Mouse (Mus musculus) hindbrain, embryonic 15.5 days (tissue): ENCODE measurements at regions not wholly inside any gene's neighbourhood (a gene's known extent, or its start where the extent isn't known, plus 50 kb on each side); places are given as distances from the start of the nearest gene placed in this dataset.

Source experiments
- ATAC-seq: fragments of 200-750 bp; cut with Nextera tagmentation; 2 replicates; pipeline ENCODE4 v1.8.0; 2017; ENCODE audit warnings: low read depth, moderate number of reproducible peaks, moderate TSS enrichment; ENCODE audit not compliant: low FRiP score
- H3K27ac ChIP-seq: fragments of 300-500 bp; sonication (generic); replicated peaks from 2 replicates; pipeline ENCODE4 v1.5.1; 2015; ENCODE audit warnings: mild to moderate bottlenecking, inconsistent platforms
- H3K27me3 ChIP-seq: fragments of 300-500 bp; sonication (generic); 2 replicates; pipeline ENCODE4 v1.6.1; 2015; ENCODE audit warnings: control low read depth, inconsistent platforms
- H3K36me3 ChIP-seq: fragments of 300-500 bp; sonication (generic); 2 replicates; pipeline ENCODE4 v1.6.1; 2015; ENCODE audit warnings: control low read depth, inconsistent platforms
- H3K4me1 ChIP-seq: fragments of 300-500 bp; sonication (generic); replicated peaks from 2 replicates; pipeline ENCODE4 v1.6.1; 2015; ENCODE audit warnings: control low read depth, inconsistent platforms
- H3K4me2 ChIP-seq: fragments of 300-500 bp; sonication (generic); 2 replicates; pipeline ENCODE4 v1.6.1; 2015; ENCODE audit warnings: moderate library complexity, mild to moderate bottlenecking, inconsistent platforms
- H3K4me3 ChIP-seq: fragments of 300-500 bp; sonication (generic); 2 replicates; pipeline ENCODE4 v1.5.1; 2015; ENCODE audit warnings: mild to moderate bottlenecking, inconsistent platforms
- H3K9ac ChIP-seq: fragments of 300-500 bp; sonication (generic); 2 replicates; pipeline ENCODE4 v1.6.1; 2015; ENCODE audit warnings: inconsistent platforms
- H3K9me3 ChIP-seq: fragments of 300-500 bp; sonication (generic); 2 replicates; pipeline ENCODE4 v1.6.1; 2016; ENCODE audit warnings: control low read depth, inconsistent platforms
- WGBS: fragments of 180-500 bp; shearing (Covaris S2); methylation state at CpG from one replicate; pipeline ENCODE4 v1.1.7; 2015; 5-methylcytosine and 5-hydroxymethylcytosine counted together

- Histone ChIP-seq H3K36me3 (no peaks in the 10 kb centered on the region), H3K4me2 (no peak overlapping the region), H3K9me3 (no peaks in the 10 kb centered on the region), H3K27me3 (no peaks in the 10 kb centered on the region), H3K4me1 (no peaks in the 10 kb centered on the region), H3K4me3 (no peak overlapping the region), H3K27ac (no peak overlapping the region), H3K9ac (no peak overlapping the region)
- ATAC-seq = no peak
Measured at GRCm38 (mm10) chr3:83416536-83416935, 288.8 kb downstream of the Dchs2 start.

DNA sequence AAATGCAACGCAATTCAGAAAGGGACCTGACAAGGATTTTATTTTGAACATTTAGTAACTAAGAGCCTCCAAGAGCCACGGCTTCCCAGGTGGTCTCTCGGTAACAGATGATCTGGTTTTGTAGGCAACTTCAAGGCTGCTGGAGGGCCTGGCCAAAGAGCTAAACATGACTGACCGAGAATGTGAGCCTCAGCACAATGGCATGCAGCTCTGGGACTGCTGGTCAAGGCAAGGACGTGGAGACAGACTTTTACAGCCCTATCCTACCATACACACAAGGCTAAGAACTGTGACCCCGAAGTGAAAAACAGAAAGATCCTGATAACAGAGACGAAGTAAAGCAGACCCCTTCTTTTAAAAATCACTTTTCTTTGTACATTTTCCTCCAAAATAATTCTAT is 296.5 kb downstream of the Dchs2 start:
- Histone ChIP-seq H3K9me3 (no peaks in the 10 kb centered on the region), H3K4me3 (no peak overlapping the region), H3K4me2 (no peak overlapping the region), H3K36me3 (no peaks in the 10 kb centered on the region), H3K4me1 (no peaks in the 10 kb centered on the region), H3K27ac (no peak overlapping the region), H3K9ac (no peak overlapping the region), H3K27me3 (no peaks in the 10 kb centered on the region)
- ATAC-seq = no peak
- whole genome bisulfite sequencing = 71% methylated on average over 7 of the region's 7 CpGs

DNA sequence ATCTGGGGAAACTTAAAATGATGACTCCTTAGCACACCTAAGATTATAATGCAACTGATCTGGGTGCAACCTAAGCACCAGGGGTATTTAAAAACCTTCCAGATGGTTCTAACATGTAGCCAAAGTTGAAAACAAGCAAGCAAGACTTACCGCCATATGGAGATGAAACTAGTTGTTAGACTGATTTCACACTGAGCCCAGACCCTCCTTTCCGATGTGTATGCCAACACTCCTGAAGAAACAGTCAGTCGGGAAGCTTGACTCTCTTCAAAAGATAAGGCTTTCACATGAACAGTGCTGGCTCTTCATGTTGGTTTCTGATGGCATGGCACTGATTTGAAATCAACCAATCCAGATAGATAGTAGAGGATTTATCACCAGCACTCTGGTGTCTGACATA is 301.6 kb downstream of the Dchs2 start:
- no peaks in the 10 kb centered on the region for H3K4me1 ChIP-seq
- no peak overlapping the region for H3K27ac ChIP-seq
- 88% methylated on average over 3 of the region's 3 CpGs for WGBS
- H3K4me2 ChIP-seq = no peak overlapping the region
- no peaks in the 10 kb centered on the region for H3K36me3 ChIP-seq
- no peaks in the 10 kb centered on the region for H3K9me3 ChIP-seq
- no peak overlapping the region for H3K4me3 ChIP-seq
- ATAC-seq = no peak
- H3K9ac ChIP-seq = no peak overlapping the region
- H3K27me3 ChIP-seq = no peaks in the 10 kb centered on the region

DNA sequence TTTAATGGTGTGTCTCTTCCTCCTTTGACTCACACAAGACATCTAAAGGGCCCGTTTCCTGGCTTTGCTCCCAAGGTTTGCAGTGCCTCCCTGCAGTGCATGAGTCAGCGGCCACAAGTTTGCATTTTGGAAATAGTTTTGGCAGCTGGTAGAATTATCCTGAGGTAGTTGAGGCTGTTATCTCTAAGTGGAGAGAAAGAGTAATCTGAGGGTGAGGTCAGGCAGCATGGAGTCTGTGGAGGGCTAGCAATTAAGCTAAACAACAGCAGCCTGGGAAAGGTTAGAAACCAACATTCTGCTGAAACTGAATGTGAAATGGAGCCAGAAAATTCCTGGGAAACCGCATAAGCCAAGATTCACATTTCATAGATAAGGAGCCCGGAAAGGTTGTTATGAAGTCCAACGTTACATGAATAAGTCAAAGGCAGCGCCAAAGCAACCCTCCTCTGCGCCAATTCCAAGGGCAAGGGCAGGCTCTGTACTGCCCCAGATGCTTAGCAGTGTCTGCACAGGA is 318.5 kb downstream of the Dchs2 start:
- WGBS = 83% methylated on average over 7 of the region's 7 CpGs
- H3K36me3 ChIP-seq = no peaks in the 10 kb centered on the region

DNA sequence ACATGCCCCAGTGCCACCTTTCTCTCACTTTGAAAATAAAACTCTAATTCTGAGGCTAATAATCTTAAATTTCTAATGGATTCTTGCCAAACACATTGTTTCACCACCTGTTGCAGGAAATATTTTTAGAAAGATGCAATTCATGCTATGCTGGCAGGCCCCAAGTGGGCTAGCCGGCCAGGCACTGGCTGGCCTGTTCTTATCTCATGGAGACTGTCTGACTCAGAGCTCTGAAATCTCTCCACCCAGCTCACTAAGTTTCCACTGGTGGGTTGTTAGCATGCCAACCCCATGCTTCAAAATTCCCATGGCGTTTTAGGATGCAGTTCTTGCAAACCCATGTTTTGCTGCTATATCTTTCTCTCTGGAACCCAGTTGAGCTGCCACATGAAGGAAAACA is 315.5 kb upstream of the Sfrp2 start:
- Histone ChIP-seq H3K27me3 (no peaks in the 10 kb centered on the region), H3K9ac (no peak overlapping the region), H3K27ac (no peak overlapping the region), H3K4me1 (no peaks in the 10 kb centered on the region), H3K36me3 (no peaks in the 10 kb centered on the region), H3K4me3 (no peak overlapping the region), H3K4me2 (no peak overlapping the region), H3K9me3 (no peaks in the 10 kb centered on the region)
- 83% methylated on average over 2 of the region's 2 CpGs for whole genome bisulfite sequencing
- ATAC-seq = no peak

More for the DNA sequence above, 318.5 kb downstream of the Dchs2 start:
- no peak overlapping the region for H3K9ac ChIP-seq
- no peak overlapping the region for H3K4me2 ChIP-seq
- no peak overlapping the region for H3K4me3 ChIP-seq
- H3K9me3 ChIP-seq = no peaks in the 10 kb centered on the region
- H3K27ac ChIP-seq = no peak overlapping the region
- ATAC-seq = no peak
- H3K27me3 ChIP-seq = no peaks in the 10 kb centered on the region
- H3K4me1 ChIP-seq = no peaks in the 10 kb centered on the region

DNA sequence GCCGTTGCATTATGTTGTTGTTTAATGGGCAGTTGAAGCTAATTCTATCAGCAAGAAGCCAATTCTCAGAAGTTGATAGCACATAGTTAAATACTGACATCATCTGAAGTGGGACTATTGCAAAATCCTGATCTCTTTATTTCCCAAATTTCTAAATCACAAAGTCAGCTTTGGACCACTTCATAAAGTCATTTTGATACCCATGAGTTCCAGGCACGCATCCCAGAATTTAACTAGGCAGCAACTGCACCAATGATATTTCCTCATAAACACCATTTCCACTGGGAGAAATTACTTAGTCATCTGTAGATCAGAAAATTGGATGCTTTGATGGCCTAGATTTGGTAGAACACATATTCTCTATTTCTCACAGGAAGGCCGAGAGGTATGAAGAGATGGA is 314.8 kb upstream of the Sfrp2 start:
- no peak overlapping the region for H3K27ac ChIP-seq
- H3K9ac ChIP-seq = no peak overlapping the region
- no peak overlapping the region for H3K4me3 ChIP-seq
- H3K9me3 ChIP-seq = no peaks in the 10 kb centered on the region
- no peak overlapping the region for H3K4me2 ChIP-seq
- H3K36me3 ChIP-seq = no peaks in the 10 kb centered on the region
- no peaks in the 10 kb centered on the region for H3K4me1 ChIP-seq
- no peaks in the 10 kb centered on the region for H3K27me3 ChIP-seq
- no peak for ATAC-seq
- 82% methylated on average over 3 of the region's 3 CpGs for WGBS

- no peak overlapping the region for H3K9ac ChIP-seq
- no peak overlapping the region for H3K27ac ChIP-seq
- no peak overlapping the region for H3K4me2 ChIP-seq
- no peaks in the 10 kb centered on the region for H3K4me1 ChIP-seq
- 63% methylated on average over 2 of the region's 2 CpGs for WGBS
- H3K9me3 ChIP-seq = no peaks in the 10 kb centered on the region
- no peaks in the 10 kb centered on the region for H3K27me3 ChIP-seq
- no peaks in the 10 kb centered on the region for H3K36me3 ChIP-seq
- no peak for ATAC-seq
- H3K4me3 ChIP-seq = no peak overlapping the region
Measured at GRCm38 (mm10) chr3:83453462-83453861, 312.7 kb upstream of the Sfrp2 start.

- no peaks in the 10 kb centered on the region for H3K9me3 ChIP-seq
Measured at GRCm38 (mm10) chr3:83458450-83458849, 307.7 kb upstream of the Sfrp2 start.

DNA sequence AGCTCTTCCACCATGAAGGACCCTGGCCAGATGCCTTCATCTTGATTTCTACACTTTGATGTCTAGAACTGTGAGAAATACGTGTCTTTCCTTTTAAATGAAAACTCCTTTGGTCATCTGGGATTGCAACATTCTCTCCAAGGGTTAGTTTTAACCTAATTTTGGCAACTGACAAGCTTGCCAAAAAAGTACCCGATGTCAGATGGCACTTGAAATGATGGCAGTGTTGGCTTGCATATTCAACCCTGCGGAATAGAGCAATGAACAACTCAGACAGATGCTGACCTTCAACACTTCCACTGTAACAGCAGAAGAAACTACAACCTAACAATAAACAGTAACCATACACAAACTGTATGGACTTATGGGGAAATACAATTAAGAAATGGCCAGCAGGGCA is 286.9 kb upstream of the Sfrp2 start:
- Histone ChIP-seq H3K9ac (no peak overlapping the region), H3K9me3 (no peaks in the 10 kb centered on the region), H3K36me3 (no peaks in the 10 kb centered on the region), H3K4me1 (no peaks in the 10 kb centered on the region), H3K4me3 (no peak overlapping the region), H3K27me3 (no peaks in the 10 kb centered on the region), H3K27ac (no peak overlapping the region), H3K4me2 (no peak overlapping the region)
- WGBS = 91% methylated on average over 3 of the region's 3 CpGs
- ATAC-seq = no peak

More at GRCm38 (mm10) chr3:83458450-83458849, 307.7 kb upstream of the Sfrp2 start:
- 74% methylated on average over 1 of the region's 1 CpGs for WGBS
- no peak overlapping the region for H3K4me3 ChIP-seq
- no peak overlapping the region for H3K27ac ChIP-seq
- H3K4me1 ChIP-seq = no peaks in the 10 kb centered on the region
- ATAC-seq = no peak
- H3K36me3 ChIP-seq = no peaks in the 10 kb centered on the region
- H3K27me3 ChIP-seq = no peaks in the 10 kb centered on the region
- no peak overlapping the region for H3K4me2 ChIP-seq
- H3K9ac ChIP-seq = no peak overlapping the region

DNA sequence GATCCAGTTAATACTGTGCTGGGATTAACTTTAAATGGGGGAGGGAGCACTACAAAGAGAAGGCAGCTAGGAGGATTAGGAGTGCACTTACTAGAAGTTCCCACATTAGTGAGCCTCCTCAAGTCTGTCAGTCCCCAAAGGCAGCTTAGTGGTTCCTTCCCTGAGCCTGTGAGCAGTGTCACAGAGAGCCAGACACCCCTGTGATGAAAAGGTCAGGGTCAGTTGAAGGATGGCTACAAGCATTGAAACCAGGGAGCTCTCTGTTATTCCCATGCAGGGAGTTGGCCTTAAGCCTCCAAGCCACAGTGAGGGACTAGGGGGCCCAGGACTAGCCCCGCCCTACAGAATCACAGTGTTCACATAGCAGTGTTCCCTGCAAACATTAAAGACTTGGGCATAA is 285.9 kb upstream of the Sfrp2 start:
- Histone ChIP-seq H3K4me2 (no peak overlapping the region), H3K4me1 (no peaks in the 10 kb centered on the region), H3K9ac (no peak overlapping the region), H3K27ac (no peak overlapping the region), H3K27me3 (no peaks in the 10 kb centered on the region), H3K4me3 (no peak overlapping the region), H3K9me3 (no peaks in the 10 kb centered on the region), H3K36me3 (no peaks in the 10 kb centered on the region)
- no peak for ATAC-seq
- WGBS = 88% methylated on average over 1 of the region's 1 CpGs

GRCm38 (mm10) chr3:83486192-83486716 is 279.9 kb upstream of the Sfrp2 start:
- no peak for ATAC-seq

DNA sequence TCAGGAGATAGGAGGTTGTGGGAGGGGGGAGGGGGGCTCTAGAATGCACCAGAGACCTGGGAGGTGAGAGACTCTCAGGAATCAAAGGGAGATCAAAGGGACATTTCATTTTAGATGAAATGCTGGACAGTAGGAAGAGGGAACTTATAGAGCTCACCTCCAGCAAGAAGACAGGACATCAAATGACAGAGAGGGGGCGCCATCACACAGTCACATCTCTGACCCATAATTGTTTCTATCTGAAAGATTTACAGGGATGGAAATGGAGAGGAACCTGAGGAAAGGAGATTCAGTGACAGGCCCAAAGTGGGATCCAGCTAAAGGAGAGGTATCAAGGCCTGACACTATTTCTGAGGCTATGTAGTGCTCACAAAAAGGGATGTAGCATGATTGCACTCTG is 270.5 kb upstream of the Sfrp2 start:
- H3K36me3 ChIP-seq = no peaks in the 10 kb centered on the region
- H3K4me3 ChIP-seq = no peak overlapping the region
- no peak overlapping the region for H3K27ac ChIP-seq
- 20% methylated on average over 1 of the region's 1 CpGs for WGBS
- no peak for ATAC-seq
- no peaks in the 10 kb centered on the region for H3K9me3 ChIP-seq
- H3K4me2 ChIP-seq = no peak overlapping the region
- H3K9ac ChIP-seq = no peak overlapping the region
- no peaks in the 10 kb centered on the region for H3K27me3 ChIP-seq
- H3K4me1 ChIP-seq = no peaks in the 10 kb centered on the region

More at GRCm38 (mm10) chr3:83486192-83486716, 279.9 kb upstream of the Sfrp2 start:
- Histone ChIP-seq H3K27ac (no peak overlapping the region), H3K9me3 (no peaks in the 10 kb centered on the region), H3K36me3 (no peaks in the 10 kb centered on the region), H3K4me1 (no peaks in the 10 kb centered on the region), H3K4me3 (no peak overlapping the region), H3K9ac (no peak overlapping the region), H3K27me3 (no peaks in the 10 kb centered on the region), H3K4me2 (no peak overlapping the region)
- 82% methylated on average over 7 of the region's 7 CpGs for WGBS

DNA sequence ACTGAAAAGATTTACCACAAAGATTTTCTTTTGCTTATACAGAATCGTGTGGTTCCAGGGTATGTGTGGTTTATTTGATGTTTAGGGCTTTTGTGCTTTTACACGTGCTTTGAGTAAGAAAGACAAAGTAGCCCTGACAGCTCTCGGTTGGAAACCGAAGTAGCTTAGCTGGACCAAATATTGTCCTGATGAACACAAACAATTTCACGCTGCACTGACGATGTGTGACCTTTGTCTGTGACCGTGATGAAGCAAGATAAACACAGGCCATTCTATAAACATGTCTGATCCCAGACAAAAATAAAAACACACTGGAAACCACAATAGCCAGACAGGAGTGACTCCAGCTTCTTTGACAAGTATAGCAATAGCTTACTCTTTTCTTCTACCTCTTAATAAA is 262.2 kb upstream of the Sfrp2 start:
- WGBS = 11% methylated on average over 7 of the region's 7 CpGs
- no peaks in the 10 kb centered on the region for H3K36me3 ChIP-seq
- H3K9me3 ChIP-seq = no peaks in the 10 kb centered on the region
- H3K4me2 ChIP-seq = no peak overlapping the region
- ATAC-seq = no peak
- no peaks in the 10 kb centered on the region for H3K4me1 ChIP-seq
- H3K27me3 ChIP-seq = no peaks in the 10 kb centered on the region
- H3K9ac ChIP-seq = no peak overlapping the region
- H3K27ac ChIP-seq = no peak overlapping the region
- no peak overlapping the region for H3K4me3 ChIP-seq
